Mouse (Mus musculus) heart, adult 2 months (tissue): Measurements from ENCODE around the gene Ehhadh.

Source experiments
- CTCF ChIP-seq: fragments of 200-600 bp; IDR thresholded peaks from 2 replicates; pipeline ENCODE4 v1.8.1; 2022; ENCODE audit warnings: antibody characterized with exemption, mild to moderate bottlenecking, moderate library complexity
- EP300 ChIP-seq: fragments of 200-500 bp; IDR thresholded peaks from 2 replicates; pipeline ENCODE4 v1.6.1; 2011; ENCODE audit warnings: low read depth, low read length, control low read depth; ENCODE audit not compliant: insufficient read depth
- POLR2A ChIP-seq: fragments of 200-500 bp; IDR thresholded peaks from 2 replicates; pipeline ENCODE4 v1.6.1; 2011; ENCODE audit warnings: mild to moderate bottlenecking, low read depth, low read length, control low read depth; ENCODE audit not compliant: insufficient read depth

DNA sequence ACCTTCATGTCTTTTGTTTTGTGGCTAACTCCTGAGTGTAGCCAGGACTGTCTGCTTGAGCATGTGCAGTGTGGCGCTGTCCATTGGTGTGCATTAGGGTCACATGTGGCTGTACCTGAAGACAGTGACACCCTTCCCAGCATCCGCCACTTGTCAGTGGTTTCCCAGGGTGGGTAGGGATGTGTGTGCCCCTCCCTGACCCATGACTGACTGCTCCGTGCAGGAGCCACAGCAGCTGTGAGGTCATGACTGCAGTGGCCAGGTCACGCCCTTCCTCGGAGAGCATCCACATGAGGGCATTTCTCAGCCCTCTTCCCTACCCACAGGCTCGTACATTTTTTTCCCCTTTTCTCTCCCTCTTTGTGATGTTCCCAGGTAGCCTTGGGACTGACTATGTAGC is 43.2 kb upstream of the Ehhadh start:
- no peak for TF ChIP-seq CTCF
- no peak for TF ChIP-seq POLR2A
- no peak for TF ChIP-seq EP300
